Mouse (Mus musculus) small intestine, adult 2 months (tissue): ENCODE measurements around the gene Nr6a1. TPM values are rescaled to one million over a fixed set of nuclear protein-coding genes. Genes with fewer than 3 reads are reported as not detected.

Experiments used
- H3K27ac ChIP-seq: fragments of 200-500 bp; 2 replicates; pipeline ENCODE4 v1.5.1; 2012; ENCODE audit warnings: low read depth, low read length, control low read depth, inconsistent platforms; ENCODE audit not compliant: insufficient read depth
- H3K27me3 ChIP-seq: fragments of 200-500 bp; 2 replicates; pipeline ENCODE4 v1.6.1; 2012; ENCODE audit warnings: mild to moderate bottlenecking, moderate library complexity, low read length, inconsistent platforms; ENCODE audit not compliant: control insufficient read depth, insufficient read depth
- H3K36me3 ChIP-seq: fragments of 200-500 bp; 2 replicates; pipeline ENCODE4 v1.6.1; 2012; ENCODE audit warnings: mild to moderate bottlenecking, low read length, control low read depth, inconsistent platforms; ENCODE audit not compliant: control insufficient read depth, insufficient read depth
- H3K4me1 ChIP-seq: fragments of 200-500 bp; 2 replicates; pipeline ENCODE4 v1.6.1; 2012; ENCODE audit warnings: low read length, inconsistent platforms, mixed read lengths; ENCODE audit not compliant: control insufficient read depth, insufficient read depth, insufficient read length
- H3K4me3 ChIP-seq: fragments of 200-500 bp; 2 replicates; pipeline ENCODE4 v1.5.1; 2012; ENCODE audit warnings: low read depth, mild to moderate bottlenecking, control low read depth, inconsistent platforms, low read length, moderate library complexity
- CTCF ChIP-seq: fragments of 200-500 bp; IDR thresholded peaks from 2 replicates; pipeline ENCODE4 v1.5.1; 2012; ENCODE audit warnings: low read depth, mild to moderate bottlenecking, control low read depth, inconsistent platforms, low read length, moderate library complexity, mixed read lengths; ENCODE audit not compliant: insufficient replicate concordance, insufficient read length; ENCODE audit errors: extremely low read depth
- POLR2A ChIP-seq: fragments of 200-500 bp; IDR thresholded peaks from 2 replicates; pipeline ENCODE4 v1.6.1; 2012; ENCODE audit warnings: low read depth, mild to moderate bottlenecking, control low read depth, inconsistent platforms, low read length, moderate library complexity
- WGBS: fragments of 180-500 bp; shearing (Covaris S2); methylation state at CpG from one replicate; pipeline ENCODE4 v1.1.7; 2018; 5-methylcytosine and 5-hydroxymethylcytosine counted together
- polyA plus RNA-seq: library from polyadenylated mRNA; depleted of rRNA; stranded (reverse); fragments of >200 nt; gene quantifications from 2 replicates; pipeline ENCODE4 v1.2.3, GENCODE M21; 2012

The Nr6a1 gene
- polyA plus RNA-seq, 1 experiment: 7.2 TPM

- Histone ChIP-seq H3K27me3 (no peaks in the 10 kb centered on the region), H3K36me3 (no peaks in the 10 kb centered on the region), H3K27ac (no peak overlapping the region), H3K4me3 (no peak overlapping the region), H3K4me1 (no peaks in the 10 kb centered on the region; the same call in 1 of the 2 replicates)
- TF ChIP-seq CTCF (no peak), POLR2A (no peak)
- WGBS: 47% methylated on average over 4 of the region's 4 CpGs
These were observed 10.4 kb downstream of the Nr6a1 start for GRCm38 (mm10) chr2:38916947-38917691.

- no peak for TF ChIP-seq POLR2A
- H3K36me3 ChIP-seq: no peaks in the 10 kb centered on the region
- H3K4me1 ChIP-seq: no peaks in the 10 kb centered on the region; the same call in 1 of the 2 replicates
- no peak overlapping the region for H3K27ac ChIP-seq
- WGBS: 53% methylated on average over 4 of the region's 4 CpGs
- H3K4me3 ChIP-seq: no peak overlapping the region
- H3K27me3 ChIP-seq: no peaks in the 10 kb centered on the region
These were observed 12.5 kb downstream of the Nr6a1 start for GRCm38 (mm10) chr2:38914965-38915364.

- no peaks in the 10 kb centered on the region; the same call in 1 of the 2 replicates for H3K4me1 ChIP-seq
- no peak overlapping the region for H3K27ac ChIP-seq
- H3K4me3 ChIP-seq: no peak overlapping the region
- TF ChIP-seq POLR2A: no peak
- TF ChIP-seq CTCF: no peak
- H3K27me3 ChIP-seq: no peaks in the 10 kb centered on the region
- WGBS: 79% methylated on average over 1 of the region's 1 CpGs
- no peaks in the 10 kb centered on the region for H3K36me3 ChIP-seq
These were observed 13.0 kb downstream of the Nr6a1 start for GRCm38 (mm10) chr2:38914517-38914916.

GRCm38 (mm10) chr2:38908604-38909003 is 18.9 kb downstream of the Nr6a1 start:
- no peaks in the 10 kb centered on the region for H3K4me1 ChIP-seq
- H3K36me3 ChIP-seq: no peaks in the 10 kb centered on the region
- WGBS: 58% methylated on average over 1 of the region's 1 CpGs
- TF ChIP-seq CTCF (no peak), POLR2A (no peak)
- no peaks in the 10 kb centered on the region for H3K27me3 ChIP-seq
- no peak overlapping the region for H3K27ac ChIP-seq
- H3K4me3 ChIP-seq: no peak overlapping the region

GRCm38 (mm10) chr2:38906097-38906496 is 21.4 kb downstream of the Nr6a1 start:
- H3K4me1 ChIP-seq: peaks cover 3% of the 10 kb centered on the region
- H3K27me3 ChIP-seq: no peaks in the 10 kb centered on the region
- H3K4me3 ChIP-seq: no peak overlapping the region
- H3K36me3 ChIP-seq: no peaks in the 10 kb centered on the region
- no peak overlapping the region for H3K27ac ChIP-seq
- 42% methylated on average over 5 of the region's 5 CpGs for WGBS
- TF ChIP-seq POLR2A: no peak
- no peak for TF ChIP-seq CTCF

GRCm38 (mm10) chr2:38904290-38904689 is 23.2 kb downstream of the Nr6a1 start:
- Histone ChIP-seq H3K27ac (no peak overlapping the region), H3K36me3 (no peaks in the 10 kb centered on the region), H3K27me3 (no peaks in the 10 kb centered on the region), H3K4me3 (no peak overlapping the region), H3K4me1 (peaks cover 3% of the 10 kb centered on the region)
- TF ChIP-seq CTCF (no peak), POLR2A (no peak)
- WGBS: 57% methylated on average over 1 of the region's 1 CpGs

- no peak for TF ChIP-seq POLR2A
- no peak for TF ChIP-seq CTCF
- no peaks in the 10 kb centered on the region for H3K36me3 ChIP-seq
- H3K4me1 ChIP-seq: peaks cover 3% of the 10 kb centered on the region
- no peak overlapping the region for H3K4me3 ChIP-seq
- H3K27me3 ChIP-seq: no peaks in the 10 kb centered on the region
- no peak overlapping the region for H3K27ac ChIP-seq
These were observed 24.6 kb downstream of the Nr6a1 start for GRCm38 (mm10) chr2:38902866-38903265.
